11 mouse cellular contexts compared by ENCODE assay signal in genomic region chr19:3665510-3665909, GRCm38 (mm10). TPM values are rescaled to one million over a fixed set of nuclear protein-coding genes. Genes with fewer than 3 reads are reported as not detected.
A peak's percentile ranks its signal among the peaks of the same experiment; 100 is the strongest.
DNase-seq lines count a peak whose midpoint lies in the region; ATAC-seq and TF ChIP-seq lines count a peak whose summit lies in the region.
"Had no signal": no experiment of that assay in that cellular context is flagged by ENCODE, and none has a peak within 500 bp of the region (broad histone marks: within the 10 kb centered on the region; RNA-seq: fewer than 3 reads in every experiment).

No protein-coding gene starts in this region.

- no peaks in the 10 kb centered on the region for H3K36me3 ChIP-seq in lung, embryonic 16.5 days (ENCODE audit: control insufficient read depth, insufficient read depth, low read length)
- no peaks in the 10 kb centered on the region for H3K36me3 ChIP-seq in heart, embryonic 16.5 days (ENCODE audit: control insufficient read depth, insufficient read depth)
- H3K36me3 ChIP-seq in limb, embryonic 12.5 days = no peaks in the 10 kb centered on the region
- no peaks in the 10 kb centered on the region for H3K36me3 ChIP-seq in forebrain, embryonic 11.5 days (ENCODE audit: control insufficient read depth, insufficient read depth, low read length)

- no peaks in the 10 kb centered on the region for H3K27me3 ChIP-seq in lung, embryonic 16.5 days (ENCODE audit: control insufficient read depth, insufficient read depth, low read depth, low read length)
- H3K27me3 ChIP-seq in heart, embryonic 16.5 days (ENCODE audit: control insufficient read depth, insufficient read depth, low read length) = no peaks in the 10 kb centered on the region
- no peaks in the 10 kb centered on the region for H3K27me3 ChIP-seq in limb, embryonic 12.5 days
- no peaks in the 10 kb centered on the region for H3K27me3 ChIP-seq in forebrain, embryonic 11.5 days (ENCODE audit: control insufficient read depth, insufficient read depth, low read length)

- ATAC-seq in lung, embryonic 16.5 days (ENCODE audit: low read depth) = peak; percentile 17; the same call in 1 of the 2 replicates
- no peak for ATAC-seq in heart, embryonic 16.5 days (replicated peaks; ENCODE audit: extremely low read depth, insufficient read depth, low FRiP score)
- no peak for ATAC-seq in limb, embryonic 12.5 days (ENCODE audit: insufficient number of reproducible peaks, insufficient read depth, low FRiP score, low TSS enrichment, low read depth)
- no peak for ATAC-seq in forebrain, embryonic 11.5 days (replicated peaks; ENCODE audit: low FRiP score)

- no peak for TF ChIP-seq CTCF in lung, adult 2 months (IDR thresholded peaks at IDR 0.05; ENCODE audit: insufficient read depth, low read length)

- TF ChIP-seq POLR2A in lung, adult 2 months (IDR thresholded peaks at IDR 0.05; ENCODE audit: borderline replicate concordance, extremely low read depth, low read depth, low read length) = no peak

- H3K4me3 ChIP-seq in lung, embryonic 16.5 days (ENCODE audit: low read length) = no peak overlapping the region
- no peak overlapping the region for H3K4me3 ChIP-seq in lung, adult 2 months (replicated peaks; ENCODE audit: extremely low read depth, low read depth, low read length)
- no peak overlapping the region for H3K4me3 ChIP-seq in heart, embryonic 16.5 days (ENCODE audit: low read length)
- no peak overlapping the region for H3K4me3 ChIP-seq in limb, embryonic 12.5 days (replicated peaks)
- no peak overlapping the region for H3K4me3 ChIP-seq in forebrain, embryonic 11.5 days (ENCODE audit: low read depth, low read length)
- H3K4me3 ChIP-seq: erythroblast, embryonic 14.5 days had no signal

- no peak overlapping the region for H3K4me2 ChIP-seq in lung, embryonic 16.5 days (ENCODE audit: low read depth, low read length)
- no peak overlapping the region for H3K4me2 ChIP-seq in heart, embryonic 16.5 days (ENCODE audit: low read depth, low read length)
- H3K4me2 ChIP-seq in limb, embryonic 12.5 days = no peak overlapping the region
- no peak overlapping the region for H3K4me2 ChIP-seq in forebrain, embryonic 11.5 days (ENCODE audit: low read depth, low read length, severe bottlenecking)

- WGBS in lung, embryonic 16.5 days = 28% methylated on average over 5 of the region's 5 CpGs
- 15% methylated on average over 5 of the region's 5 CpGs for WGBS in lung, adult 2 months
- 36% methylated on average over 5 of the region's 5 CpGs for WGBS in heart, embryonic 16.5 days
- 30% methylated on average over 5 of the region's 5 CpGs for WGBS in limb, embryonic 12.5 days
- WGBS in forebrain, embryonic 11.5 days = 67% methylated on average over 5 of the region's 5 CpGs

- H3K9ac ChIP-seq in lung, embryonic 16.5 days (ENCODE audit: low read length) = no peak overlapping the region
- no peak overlapping the region; the same call in 1 of the 2 replicates for H3K9ac ChIP-seq in heart, embryonic 16.5 days (ENCODE audit: low read length)
- H3K9ac ChIP-seq in limb, embryonic 12.5 days (replicated peaks) = no peak overlapping the region
- H3K9ac ChIP-seq in forebrain, embryonic 11.5 days (ENCODE audit: low read length) = no peak overlapping the region
- H3K9ac ChIP-seq: liver, embryonic 14.5 days had no signal

- peaks cover 52% of the 10 kb centered on the region for H3K4me1 ChIP-seq in lung, embryonic 16.5 days (replicated peaks; ENCODE audit: control insufficient read depth, insufficient read depth, low read length)
- peaks cover 48% of the 10 kb centered on the region for H3K4me1 ChIP-seq in lung, adult 2 months (ENCODE audit: control insufficient read depth, insufficient read depth, low read length)
- H3K4me1 ChIP-seq in heart, embryonic 16.5 days (ENCODE audit: control insufficient read depth, insufficient read depth, low read length) = peaks cover 45% of the 10 kb centered on the region
- H3K4me1 ChIP-seq in limb, embryonic 12.5 days (replicated peaks) = peaks cover 56% of the 10 kb centered on the region
- no peaks in the 10 kb centered on the region for H3K4me1 ChIP-seq in forebrain, embryonic 11.5 days (replicated peaks; ENCODE audit: control insufficient read depth, insufficient read depth, low read length)

- H3K27ac ChIP-seq in lung, embryonic 16.5 days (ENCODE audit: low read length) = peak overlapping the region; percentile 74
- peak overlapping the region; percentile 60 for H3K27ac ChIP-seq in heart, embryonic 16.5 days (ENCODE audit: low read length)
- peak overlapping the region; percentile 50 for H3K27ac ChIP-seq in limb, embryonic 12.5 days
- H3K27ac ChIP-seq in forebrain, embryonic 11.5 days (ENCODE audit: low read depth, low read length) = no peak overlapping the region
- H3K27ac ChIP-seq: liver, embryonic 14.5 days had no signal

- H3K9me3 ChIP-seq in lung, embryonic 16.5 days (ENCODE audit: control insufficient read depth, low read length) = no peaks in the 10 kb centered on the region
- H3K9me3 ChIP-seq in heart, embryonic 16.5 days (replicated peaks; ENCODE audit: control insufficient read depth, low read length) = no peaks in the 10 kb centered on the region
- H3K9me3 ChIP-seq in limb, embryonic 12.5 days = no peaks in the 10 kb centered on the region
- H3K9me3 ChIP-seq in forebrain, embryonic 11.5 days (ENCODE audit: control insufficient read depth, low read length) = no peaks in the 10 kb centered on the region

- DNase-seq in lung, adult 2 months = no peak
- peak; percentile 50 for DNase-seq in thymus, postnatal 14 days
- no peak for DNase-seq in frontal cortex, postnatal 14 days (ENCODE audit: low spot score in 2 of 2)
- DNase-seq in forebrain, embryonic 11.5 days (ENCODE audit: low spot score) = no peak
- no peak for DNase-seq in left cerebral cortex, adult 18-20 months (ENCODE audit: low spot score in 2 of 2)
- DNase-seq: right cerebral cortex, postnatal 4 days had no signal

RNA-seq across cellular contexts. Expression of gene Lrp5, which starts 20.9 kb away (rescaled TPM):
- polyA plus RNA-seq in lung, embryonic 16.5 days (2015; fragmentation: Nextera tagmentation; extraction: Ambion mirVana) = 7.4 and 7.8 TPM in 2 replicates
- 85.8 and 87.8 TPM in 2 replicates for polyA plus RNA-seq in lung, adult 2 months (2012; rRNA removed)
- 3.1 and 3.7 TPM in 2 replicates for polyA plus RNA-seq in heart, embryonic 16.5 days (2015; fragmentation: Nextera tagmentation; extraction: Ambion mirVana)
- 7.7 and 8.4 TPM in 2 replicates for polyA plus RNA-seq in limb, embryonic 12.5 days (2016; fragmentation: Nextera tagmentation; extraction: Ambion mirVana)
- 4.7 and 5.2 TPM in 2 replicates for polyA plus RNA-seq in forebrain, embryonic 11.5 days (2014; fragmentation: Nextera tagmentation; extraction: Ambion mirVana)
- total RNA-seq in left cerebral cortex, adult 18-20 months (2021) = 1 to 10 TPM; 7.3 to 8.3 TPM

RNA-seq across cellular contexts. Expression of gene 1810055G02Rik, which starts 42.6 kb away (rescaled TPM):
- polyA plus RNA-seq in lung, embryonic 16.5 days (2015; fragmentation: Nextera tagmentation; extraction: Ambion mirVana) = 28.3 and 32.4 TPM in 2 replicates
- 36.3 and 41.4 TPM in 2 replicates for polyA plus RNA-seq in lung, adult 2 months (2012; rRNA removed)
- 18.6 and 20.1 TPM in 2 replicates for polyA plus RNA-seq in heart, embryonic 16.5 days (2015; fragmentation: Nextera tagmentation; extraction: Ambion mirVana)
- polyA plus RNA-seq in limb, embryonic 12.5 days (2016; fragmentation: Nextera tagmentation; extraction: Ambion mirVana) = 33.0 and 41.1 TPM in 2 replicates
- polyA plus RNA-seq in forebrain, embryonic 11.5 days (2014; fragmentation: Nextera tagmentation; extraction: Ambion mirVana) = 42.3 and 52.1 TPM in 2 replicates
- 10 to 100 TPM; 31.7 to 32.1 TPM for total RNA-seq in left cerebral cortex, adult 18-20 months (2021)
